Mouse (Mus musculus): ENCODE data around the gene A730049H05Rik.

A730049H05Rik gene

GRCm38 (mm10) chr6:92879700-92880265 is 63.5 kb downstream of the A730049H05Rik start:
- no peak for ATAC-seq (ENCODE audit: low TSS enrichment)

- ATAC-seq (ENCODE audit: low TSS enrichment) = no peak
These were observed 66.2 kb downstream of the A730049H05Rik start for GRCm38 (mm10) chr6:92882446-92882845.

- no peak for ATAC-seq (ENCODE audit: low TSS enrichment)
These were observed 67.0 kb downstream of the A730049H05Rik start for GRCm38 (mm10) chr6:92883131-92883900.

DNA sequence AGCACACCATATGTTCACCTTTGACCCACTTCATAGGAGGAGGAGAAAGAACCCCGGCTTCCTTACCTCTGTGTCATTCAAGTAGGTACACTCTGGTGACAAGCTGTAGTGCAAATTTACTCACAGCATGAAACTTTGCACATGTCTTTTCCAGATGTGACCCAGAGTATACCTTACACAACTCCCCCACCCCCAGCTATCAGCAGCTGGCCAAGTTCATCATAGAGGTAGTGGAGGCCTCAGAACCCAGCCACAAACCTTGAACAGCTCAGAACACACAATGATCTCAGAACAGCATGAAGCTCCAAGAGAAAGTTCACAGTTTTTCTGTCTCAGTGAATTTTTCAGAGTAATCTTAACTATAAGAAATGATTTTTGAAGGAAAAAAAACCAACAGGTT is 75.3 kb downstream of the A730049H05Rik start:
- ATAC-seq (ENCODE audit: low TSS enrichment) = no peak

All from frontal cortex, adult (tissue).